Mouse (Mus musculus): ENCODE data around the gene Camkk2.

The Camkk2 gene

GRCm38 (mm10) chr5:122747950-122748349 is 31.3 kb downstream of the Camkk2 start:
- CTCF ChIA-PET = no interaction called here

DNA sequence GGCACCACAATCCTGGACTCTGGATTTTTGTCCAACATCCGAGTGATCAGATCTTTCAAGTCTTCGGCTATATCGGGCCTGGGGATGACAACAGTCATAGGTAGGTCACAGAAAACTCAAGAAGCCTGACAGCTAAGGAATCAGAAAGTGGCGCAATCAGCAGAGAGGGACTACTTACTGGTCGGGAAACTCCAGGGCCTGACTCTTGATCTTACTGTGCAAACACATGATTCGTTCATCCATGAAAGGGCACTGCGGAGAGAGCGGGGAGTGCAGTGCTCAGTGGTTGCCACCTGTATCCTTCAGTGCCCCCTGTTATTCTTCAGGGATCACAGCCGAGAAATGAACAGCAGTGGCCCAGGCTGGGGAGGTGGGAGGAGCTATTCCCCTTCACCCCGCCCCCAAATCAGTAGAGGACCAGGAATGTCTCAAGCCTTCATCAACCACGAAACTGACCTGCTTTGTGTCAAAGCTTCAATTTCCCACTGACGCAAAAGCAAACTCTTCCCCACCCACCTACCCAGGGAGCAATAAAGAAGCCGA is 35.3 kb downstream of the Camkk2 start:
- CTCF ChIA-PET = no interaction called here

GRCm38 (mm10) chr5:122736761-122737160 is 42.4 kb downstream of the Camkk2 start:
- CTCF ChIA-PET = interaction anchor here (0.7 kb wide), 1 partner anchor 132 kb away, joined by 5 read pairs; no protein-coding TSS in a partner anchor

- CTCF ChIA-PET = no interaction called here
These were observed 43.4 kb downstream of the Camkk2 start for GRCm38 (mm10) chr5:122735853-122736252.

- CTCF ChIA-PET = interaction anchor here (1.0 kb wide), 1 partner anchor 44 kb away, joined by 5 read pairs; no protein-coding TSS in a partner anchor
These were observed 45.3 kb downstream of the Camkk2 start for GRCm38 (mm10) chr5:122733881-122734280.

GRCm38 (mm10) chr5:122731991-122732673 is 47.1 kb downstream of the Camkk2 start:
- CTCF ChIA-PET = interaction anchor here (0.6 to 0.7 kb wide), 4 partner anchors 38 to 330 kb away, joined by 3 to 17 read pairs (median 4); no protein-coding TSS in a partner anchor

GRCm38 (mm10) chr5:122731321-122731720 is 47.9 kb downstream of the Camkk2 start:
- CTCF ChIA-PET = no interaction called here

- CTCF ChIA-PET = no interaction called here
These were observed 48.4 kb downstream of the Camkk2 start for GRCm38 (mm10) chr5:122730776-122731175.

- CTCF ChIA-PET = no interaction called here
These were observed 52.1 kb downstream of the Camkk2 start for GRCm38 (mm10) chr5:122727096-122727495.

DNA sequence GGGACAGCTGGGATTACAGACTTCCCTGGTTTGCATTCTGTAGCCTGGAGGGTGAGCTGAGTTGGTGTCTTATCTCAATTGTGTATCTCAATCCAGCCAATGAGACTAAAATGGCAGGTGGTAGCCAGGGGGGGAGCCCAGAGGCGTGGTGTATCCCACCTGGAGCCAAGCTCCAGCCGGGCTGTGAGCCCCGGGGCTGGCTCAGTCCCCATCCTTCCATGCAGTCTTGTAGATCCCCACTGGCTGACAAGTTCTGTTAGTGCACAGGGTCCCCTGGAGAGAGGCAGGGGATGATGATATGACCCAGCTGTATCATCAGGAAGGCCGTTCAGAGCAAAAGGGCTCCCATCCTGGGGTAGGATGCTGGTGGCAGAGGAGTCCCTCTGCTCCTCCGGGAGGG is 52.6 kb downstream of the Camkk2 start:
- CTCF ChIA-PET = interaction anchor here (0.6 to 0.9 kb wide), 2 partner anchors 252 to 278 kb away, joined by 6 read pairs; no protein-coding TSS in a partner anchor

- CTCF ChIA-PET = interaction anchor here (0.6 to 1.5 kb wide), 5 partner anchors 13 to 278 kb away, joined by 3 to 6 read pairs (median 4); partner anchors contain the start of gene P2rx4
These were observed 53.1 kb downstream of the Camkk2 start for GRCm38 (mm10) chr5:122726068-122726467.

- CTCF ChIA-PET = interaction anchor here (0.6 to 1.5 kb wide), 4 partner anchors 14 to 251 kb away, joined by 3 to 6 read pairs (median 4); partner anchors contain the start of gene P2rx4
These were observed 53.8 kb downstream of the Camkk2 start for GRCm38 (mm10) chr5:122725453-122725852.

DNA sequence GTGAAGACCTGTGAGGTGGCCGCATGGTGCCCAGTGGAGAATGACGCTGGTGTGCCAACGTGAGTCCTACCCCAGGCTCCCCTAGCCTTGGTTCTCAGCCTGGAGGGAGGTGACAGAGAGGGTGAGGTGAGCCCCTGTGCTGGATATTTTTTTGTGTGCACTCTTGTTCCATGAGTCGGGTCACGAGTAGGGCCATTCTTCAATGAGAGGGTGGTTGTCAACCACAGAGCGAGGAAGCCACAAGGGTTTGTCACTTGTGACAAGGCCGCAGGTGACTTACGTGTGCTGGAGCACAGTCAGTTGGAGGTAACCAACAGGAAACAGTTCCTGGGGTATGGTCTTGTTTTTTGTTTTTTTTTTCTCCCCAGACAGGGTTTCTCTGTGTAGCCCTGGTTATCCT is 60.0 kb downstream of the Camkk2 start:
- CTCF ChIA-PET = interaction anchor here (1.0 kb wide), 1 partner anchor 12 kb away, joined by 4 read pairs; the partner anchor contains the start of gene P2rx4

DNA sequence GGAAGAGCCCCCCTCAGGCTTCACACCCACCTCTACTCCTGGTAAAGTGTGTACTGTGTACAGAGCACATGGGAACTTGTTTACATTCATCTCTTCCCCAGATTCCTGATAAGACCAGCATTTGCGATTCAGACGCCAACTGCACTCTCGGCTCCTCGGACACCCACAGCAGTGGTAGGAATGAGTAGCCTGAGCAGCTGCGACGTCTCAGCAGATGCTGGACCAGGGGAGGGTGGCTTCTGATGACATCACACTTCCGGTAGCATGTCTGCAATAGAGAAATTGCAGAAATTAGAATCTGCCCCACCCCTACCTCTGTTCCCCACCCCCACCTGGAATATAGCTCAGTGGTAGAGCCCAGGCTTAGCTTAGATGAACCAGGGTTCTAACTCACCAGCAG is 60.8 kb downstream of the Camkk2 start:
- CTCF ChIA-PET = interaction anchor here (1.0 kb wide), 1 partner anchor 11 kb away, joined by 4 read pairs; the partner anchor contains the start of gene P2rx4

- CTCF ChIA-PET = no interaction called here
These were observed 62.4 kb downstream of the Camkk2 start for GRCm38 (mm10) chr5:122716793-122717192.

DNA sequence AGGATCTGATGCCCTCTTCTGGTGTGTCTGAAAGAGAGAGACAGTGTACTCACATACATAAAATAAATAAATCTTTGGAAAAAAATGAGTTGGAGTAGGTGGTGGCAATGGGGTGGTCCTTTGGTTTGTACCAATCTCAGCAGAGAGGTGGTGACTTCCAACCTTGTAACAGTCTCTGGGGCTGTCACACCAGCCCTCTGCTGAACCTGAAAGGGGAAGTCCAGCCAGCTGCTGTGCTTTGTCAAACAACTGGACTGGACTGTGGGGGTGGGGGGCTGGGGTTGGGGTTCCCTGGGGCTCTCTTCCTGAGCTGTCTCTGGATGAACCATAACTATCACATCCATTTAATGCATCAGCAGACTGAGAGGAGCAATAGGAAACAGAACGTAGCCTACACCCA is 63.5 kb downstream of the Camkk2 start:
- CTCF ChIA-PET = interaction anchor here (0.6 kb wide), 1 partner anchor 456 kb away, joined by 4 read pairs; no protein-coding TSS in a partner anchor

GRCm38 (mm10) chr5:122708819-122709218 is 70.4 kb downstream of the Camkk2 start:
- CTCF ChIA-PET = interaction anchor here (0.5 kb wide), 1 partner anchor 518 kb away, joined by 7 read pairs; no protein-coding TSS in a partner anchor

- CTCF ChIA-PET = interaction anchor here (0.5 to 1.1 kb wide), 4 partner anchors 11 to 103 kb away, joined by 3 to 11 read pairs (median 4); no protein-coding TSS in a partner anchor
These were observed 71.7 kb downstream of the Camkk2 start, which contains the start of gene P2rx4 for GRCm38 (mm10) chr5:122707276-122708181. P2rx4 (plus strand) TSS chr5:122707544.

GRCm38 (mm10) chr5:122706917-122707275 is 72.3 kb downstream of the Camkk2 start:
- CTCF ChIA-PET = interaction anchor here (0.5 to 1.1 kb wide), 4 partner anchors 12 to 49 kb away, joined by 3 to 11 read pairs (median 4); no protein-coding TSS in a partner anchor

DNA sequence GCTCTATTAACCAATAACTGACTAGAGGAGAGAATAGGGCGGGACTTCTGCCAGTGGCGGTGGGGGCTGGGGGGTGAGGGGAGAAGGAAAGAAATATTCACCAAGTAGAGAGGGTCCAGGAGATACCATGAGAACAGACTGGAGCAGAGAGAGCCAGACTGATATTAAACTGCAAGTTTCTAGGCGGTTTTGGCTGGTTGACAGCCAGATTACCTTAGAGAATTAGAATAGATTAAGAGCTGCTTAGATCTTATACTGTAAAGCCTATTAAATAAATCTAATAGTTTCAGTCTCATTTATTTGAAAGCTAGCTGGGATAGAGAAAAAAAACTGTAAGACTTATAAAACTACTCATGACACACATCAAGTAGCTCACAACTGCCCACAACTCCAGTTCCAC is 74.0 kb downstream of the Camkk2 start:
- CTCF ChIA-PET = interaction anchor here (0.6 kb wide), 1 partner anchor 957 kb away, joined by 7 read pairs; no protein-coding TSS in a partner anchor

DNA sequence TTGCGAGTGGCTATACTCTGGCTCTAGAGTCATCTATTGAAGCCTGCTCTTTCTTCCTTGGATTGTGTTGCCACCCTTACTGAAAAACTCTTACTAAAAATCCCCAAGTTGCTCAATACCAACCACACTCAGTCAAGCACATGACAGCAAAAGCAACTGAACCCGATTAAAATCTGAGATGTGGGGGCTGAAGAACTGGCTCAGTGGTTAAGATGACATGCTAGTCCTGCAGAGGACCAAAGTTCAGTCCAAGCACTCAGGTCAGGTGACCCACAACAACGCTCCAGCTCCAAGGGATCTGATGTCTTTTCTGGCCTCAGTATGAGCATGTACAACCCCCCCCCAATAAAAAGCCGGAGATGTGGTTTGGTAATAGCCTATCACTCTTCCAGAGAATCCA is 74.6 kb downstream of the Camkk2 start:
- CTCF ChIA-PET = interaction anchor here (0.6 kb wide), 1 partner anchor 957 kb away, joined by 7 read pairs; no protein-coding TSS in a partner anchor
